Mouse (Mus musculus) kidney, postnatal 10 days (tissue): ENCODE measurements around the gene Sgcd.
A peak's percentile ranks its signal among the peaks of the same experiment; 100 is the strongest.
"Not testable (repeated sequence)": the region's sequence is repeated elsewhere in the genome, so short reads cannot be mapped to it uniquely, and the experiment has no call there.

Experiments used
- DNase-seq: peaks from one replicate; pipeline ENCODE4 v3.0.0; 2021; ENCODE audit warnings: mixed read lengths

Gene Sgcd

GRCm38 (mm10) chr11:47776019-47776418 lies 212.8 kb downstream of the Sgcd start:
- no peak for DNase-seq

GRCm38 (mm10) chr11:47765859-47766258 lies 222.9 kb downstream of the Sgcd start:
- DNase-seq, result no peak

- DNase-seq, result not testable (repeated sequence)
Measured at GRCm38 (mm10) chr11:47763569-47763968, 225.2 kb downstream of the Sgcd start.

- no peak for DNase-seq
Measured at GRCm38 (mm10) chr11:47759015-47759414, 229.8 kb downstream of the Sgcd start.

GRCm38 (mm10) chr11:47742806-47743205 lies 246.0 kb downstream of the Sgcd start:
- peak; percentile 8 for DNase-seq

- no peak for DNase-seq
Measured at GRCm38 (mm10) chr11:47704930-47705787, 283.6 kb downstream of the Sgcd start.

- DNase-seq, result no peak
Measured at GRCm38 (mm10) chr11:47695611-47696010, 293.2 kb downstream of the Sgcd start.

- DNase-seq, result peak; percentile 62
Measured at GRCm38 (mm10) chr11:47658135-47658534, 330.6 kb downstream of the Sgcd start.

- DNase-seq, result no peak
Measured at GRCm38 (mm10) chr11:47645911-47646310, 342.9 kb downstream of the Sgcd start.

GRCm38 (mm10) chr11:47641567-47642259 lies 347.1 kb downstream of the Sgcd start:
- no peak for DNase-seq

- no peak for DNase-seq
Measured at GRCm38 (mm10) chr11:47640556-47640955, 348.2 kb downstream of the Sgcd start.

- no peak for DNase-seq
Measured at GRCm38 (mm10) chr11:47630186-47630585, 358.6 kb downstream of the Sgcd start.

GRCm38 (mm10) chr11:47609892-47610291 lies 378.9 kb downstream of the Sgcd start:
- DNase-seq, result no peak

GRCm38 (mm10) chr11:47574635-47575034 lies 414.1 kb downstream of the Sgcd start:
- DNase-seq, result no peak

GRCm38 (mm10) chr11:47568488-47568887 lies 420.3 kb downstream of the Sgcd start:
- no peak for DNase-seq

- no peak for DNase-seq
Measured at GRCm38 (mm10) chr11:47566156-47566555, 422.6 kb downstream of the Sgcd start.

- DNase-seq, result no peak
Measured at GRCm38 (mm10) chr11:47524845-47525244, 463.9 kb downstream of the Sgcd start.

GRCm38 (mm10) chr11:47508047-47508446 lies 480.7 kb downstream of the Sgcd start:
- no peak for DNase-seq

- not testable (repeated sequence) for DNase-seq
Measured at GRCm38 (mm10) chr11:47503236-47503635, 485.5 kb downstream of the Sgcd start.

- DNase-seq, result no peak
Measured at GRCm38 (mm10) chr11:47473493-47474230, 515.1 kb downstream of the Sgcd start.

GRCm38 (mm10) chr11:47460700-47461099 lies 528.1 kb downstream of the Sgcd start:
- DNase-seq, result not testable (repeated sequence)

- no peak for DNase-seq
Measured at GRCm38 (mm10) chr11:47460149-47460548, 528.6 kb downstream of the Sgcd start.

- no peak for DNase-seq
Measured at GRCm38 (mm10) chr11:47459214-47459613, 529.6 kb downstream of the Sgcd start.
